Mouse (Mus musculus) MEL (cell line): Measurements from ENCODE around the gene Gtf3c2. TPM values are rescaled to one million over a fixed set of nuclear protein-coding genes. Genes with fewer than 3 reads are reported as not detected.

ENCODE experiments used
- DNase-seq: peaks from one replicate; pipeline ENCODE4 v3.0.0; 2011; ENCODE audit warnings: low read depth, low spot score
- H3K27ac ChIP-seq: 2 replicates; pipeline ENCODE4 v1.5.1; 2012; ENCODE audit warnings: low read depth, mild to moderate bottlenecking, control low read depth, low read length, moderate library complexity; ENCODE audit not compliant: control insufficient read depth
- H3K27me3 ChIP-seq, 2 experiments: fragments of 150-350 bp in 1 of 2; sonication (generic) in 1 of 2; 2 replicates each; pipeline ENCODE4 v1.6.1; 2012; ENCODE audit warnings: low read length in 2 of 2, mild to moderate bottlenecking in 2 of 2, improper control_type of control experiment in 1 of 2, moderate library complexity in 1 of 2; ENCODE audit not compliant: insufficient read depth in 2 of 2, control insufficient read depth in 1 of 2
- H3K36me3 ChIP-seq, 2 experiments: 2 replicates each; pipeline ENCODE4 v1.6.1; 2012 to 2014; ENCODE audit warnings: low read length in 2 of 2, improper control_type of control experiment in 1 of 2, inconsistent platforms in 1 of 2, mild to moderate bottlenecking in 1 of 2; ENCODE audit not compliant: insufficient read depth in 2 of 2, control insufficient read depth in 1 of 2
- H3K4me1 ChIP-seq, 2 experiments: fragments of 150-350 bp in 1 of 2; sonication (generic) in 1 of 2; 2 replicates each; pipeline ENCODE4 v1.6.1; 2012; ENCODE audit warnings: low read length in 2 of 2, improper control_type of control experiment in 1 of 2, mild to moderate bottlenecking in 1 of 2; ENCODE audit not compliant: insufficient read depth in 2 of 2, control insufficient read depth in 1 of 2
- H3K4me3 ChIP-seq, 2 experiments: fragments of 150-350 bp in 1 of 2; sonication (generic) in 1 of 2; 2 replicates each; pipeline ENCODE4 v1.5.1; 2012; ENCODE audit warnings: low read depth in 2 of 2, low read length in 2 of 2, mild to moderate bottlenecking in 2 of 2, moderate library complexity in 2 of 2, control low read depth in 1 of 2, improper control_type of control experiment in 1 of 2; ENCODE audit not compliant: control insufficient read depth in 1 of 2, insufficient read depth in 1 of 2
- H3K79me2 ChIP-seq: 2 replicates; pipeline ENCODE4 v1.6.1; 2012; ENCODE audit warnings: mild to moderate bottlenecking, low read length, moderate library complexity; ENCODE audit not compliant: control insufficient read depth, poor library complexity, insufficient read depth
- H3K9ac ChIP-seq: 2 replicates; pipeline ENCODE4 v1.6.1; 2012; ENCODE audit warnings: low read depth, mild to moderate bottlenecking, control low read depth, low read length, moderate library complexity; ENCODE audit not compliant: control insufficient read depth, poor library complexity, severe bottlenecking
- H3K9me3 ChIP-seq: fragments of 150-350 bp; sonication (generic); replicated peaks from 2 replicates; pipeline ENCODE4 v1.6.1; 2012; ENCODE audit warnings: mild to moderate bottlenecking, low read length, improper control_type of control experiment, moderate library complexity; ENCODE audit not compliant: insufficient read depth
- BHLHE40 ChIP-seq: IDR thresholded peaks from 2 replicates; pipeline ENCODE4 v1.6.1; 2012; ENCODE audit warnings: low read depth, mild to moderate bottlenecking, inconsistent platforms, low read length, improper control_type of control experiment, borderline replicate concordance
- CHD1 ChIP-seq: IDR thresholded peaks from 2 replicates; pipeline ENCODE4 v1.6.1; 2012; ENCODE audit warnings: low read depth, mild to moderate bottlenecking, inconsistent platforms, low read length, improper control_type of control experiment
- CTCF ChIP-seq, 3 experiments: IDR thresholded peaks in 2 of 3; conservative IDR thresholded peaks in 1 of 3; 2 replicates each; pipeline ENCODE4 v1.5.1; 2011 to 2012; ENCODE audit warnings: low read length in 3 of 3, low read depth in 2 of 3, mild to moderate bottlenecking in 2 of 3, improper control_type of control experiment in 1 of 3, inconsistent platforms in 1 of 3, mixed read lengths in 1 of 3, moderate library complexity in 1 of 3; ENCODE audit not compliant: control insufficient read depth in 1 of 3, insufficient read depth in 1 of 3, poor library complexity in 1 of 3, severe bottlenecking in 1 of 3
- E2F4 ChIP-seq: IDR thresholded peaks from 2 replicates; pipeline ENCODE4 v1.6.1; 2011; ENCODE audit warnings: low read depth, low read length, improper control_type of control experiment, borderline replicate concordance
- EP300 ChIP-seq, 2 experiments: IDR thresholded peaks; 2 replicates each; pipeline ENCODE4 v1.6.1; 2011; ENCODE audit warnings: improper control_type of control experiment in 2 of 2, low read length in 2 of 2, low read depth in 1 of 2, mild to moderate bottlenecking in 1 of 2
- ETS1 ChIP-seq: IDR thresholded peaks from 2 replicates; pipeline ENCODE4 v1.6.1; 2012; ENCODE audit warnings: low read depth, mild to moderate bottlenecking, inconsistent platforms, low read length, improper control_type of control experiment, moderate library complexity
- GATA1 ChIP-seq: IDR thresholded peaks from 2 replicates; pipeline ENCODE4 v1.6.1; 2011; ENCODE audit warnings: low read depth, low read length, improper control_type of control experiment
- MAZ ChIP-seq: IDR thresholded peaks from 2 replicates; pipeline ENCODE4 v1.6.1; 2012; ENCODE audit warnings: low read depth, mild to moderate bottlenecking, inconsistent platforms, low read length, improper control_type of control experiment
- MYC ChIP-seq: IDR thresholded peaks from 2 replicates; pipeline ENCODE4 v1.6.1; 2011; ENCODE audit warnings: low read depth, mild to moderate bottlenecking, low read length, improper control_type of control experiment, moderate library complexity
- NELFE ChIP-seq: IDR thresholded peaks from 2 replicates; pipeline ENCODE4 v1.6.1; 2011; ENCODE audit warnings: low read depth, low read length, improper control_type of control experiment
- NRF1 ChIP-seq: IDR thresholded peaks from 2 replicates; pipeline ENCODE4 v1.6.1; 2014; ENCODE audit warnings: low read depth, mild to moderate bottlenecking, inconsistent platforms, low read length, improper control_type of control experiment, moderate library complexity; ENCODE audit not compliant: poor library complexity, insufficient read depth, severe bottlenecking
- POLR2A ChIP-seq, 2 experiments: IDR thresholded peaks; 2 replicates each; pipeline ENCODE4 v1.6.1; 2011 to 2012; ENCODE audit warnings: low read length in 2 of 2, mild to moderate bottlenecking in 2 of 2, control low read depth in 1 of 2, improper control_type of control experiment in 1 of 2, low read depth in 1 of 2, moderate library complexity in 1 of 2; ENCODE audit not compliant: control insufficient read depth in 1 of 2, insufficient read depth in 1 of 2, poor library complexity in 1 of 2
- POLR2AphosphoS2 ChIP-seq: IDR thresholded peaks from 2 replicates; pipeline ENCODE4 v1.6.1; 2011; ENCODE audit warnings: low read length, improper control_type of control experiment
- POLR2AphosphoS5 ChIP-seq: IDR thresholded peaks from 2 replicates; pipeline ENCODE4 v1.6.1; 2012; ENCODE audit warnings: low read depth, borderline replicate concordance, mild to moderate bottlenecking, inconsistent platforms, low read length, moderate library complexity, mixed read lengths
- RAD21 ChIP-seq: IDR thresholded peaks from 2 replicates; pipeline ENCODE4 v1.6.1; 2011; ENCODE audit warnings: mild to moderate bottlenecking, low read depth, low read length, improper control_type of control experiment
- RCOR1 ChIP-seq: IDR thresholded peaks from 2 replicates; pipeline ENCODE4 v1.6.1; 2012; ENCODE audit warnings: low read depth, mild to moderate bottlenecking, inconsistent platforms, low read length, improper control_type of control experiment
- SIN3A ChIP-seq: IDR thresholded peaks from 2 replicates; pipeline ENCODE4 v1.6.1; 2012; ENCODE audit warnings: low read length, improper control_type of control experiment, inconsistent platforms
- SMC3 ChIP-seq: IDR thresholded peaks from 2 replicates; pipeline ENCODE4 v1.6.1; 2011; ENCODE audit warnings: low read depth, low read length, improper control_type of control experiment
- TAL1 ChIP-seq: IDR thresholded peaks from 2 replicates; pipeline ENCODE4 v1.6.1; 2012; ENCODE audit warnings: mild to moderate bottlenecking, inconsistent platforms, low read length, moderate library complexity, mixed read lengths
- TBP ChIP-seq: IDR thresholded peaks from 2 replicates; pipeline ENCODE4 v1.8.0; 2011; ENCODE audit warnings: low read depth, low read length, improper control_type of control experiment
- TCF12 ChIP-seq: IDR thresholded peaks from 2 replicates; pipeline ENCODE4 v1.6.1; 2014; ENCODE audit warnings: low read depth, mild to moderate bottlenecking, inconsistent platforms, low read length, improper control_type of control experiment, moderate library complexity
- USF2 ChIP-seq, 2 experiments: IDR thresholded peaks; 2 replicates each; pipeline ENCODE4 v1.6.1; 2011 to 2012; ENCODE audit warnings: improper control_type of control experiment in 2 of 2, low read length in 2 of 2, borderline replicate concordance in 1 of 2, inconsistent platforms in 1 of 2, low read depth in 1 of 2, mild to moderate bottlenecking in 1 of 2; ENCODE audit not compliant: insufficient read depth in 1 of 2
- ZKSCAN1 ChIP-seq: IDR thresholded peaks from 2 replicates; pipeline ENCODE4 v1.6.1; 2012; ENCODE audit warnings: low read depth, mild to moderate bottlenecking, inconsistent platforms, low read length, improper control_type of control experiment, moderate library complexity
- ZMIZ1 ChIP-seq: IDR thresholded peaks from 2 replicates; pipeline ENCODE4 v1.6.1; 2012; ENCODE audit warnings: low read depth, mild to moderate bottlenecking, inconsistent platforms, low read length, improper control_type of control experiment, moderate library complexity
- polyA plus RNA-seq, 2 experiments: library from polyadenylated mRNA; stranded (reverse) in 1 of 2; unstranded in 1 of 2; fragments of >175 nt in 1 of 2; fragments of >200 nt in 1 of 2; gene quantifications; 2 replicates each; pipeline versions ENCODE4 v1.2.1 to v1.2.4; 2012; ENCODE audit warnings: low replicate concordance in 2 of 2, low read depth in 1 of 2; ENCODE audit not compliant: insufficient read length in 2 of 2, insufficient read depth in 1 of 2, missing spikeins in 1 of 2
- total RNA-seq: library from RNA; depleted of rRNA; stranded (reverse); fragments of 300-350 nt; gene quantifications from 2 replicates; pipeline ENCODE4 v1.2.3, GENCODE M21; 2012

The Gtf3c2 gene
- total and polyA plus RNA-seq, 3 experiments, result 50.9 to 129 TPM; not detected in 1

- no peak for TF ChIP-seq CHD1
- TF ChIP-seq POLR2A (IDR thresholded peaks at IDR 0.05; ENCODE audit: control insufficient read depth in 1 of 2, insufficient read depth in 1 of 2, low read depth in 1 of 2, low read length in 2 of 2, poor library complexity in 1 of 2), result peak; percentile 0 to 30; a peak in 2 of 4 replicates
- TF ChIP-seq ETS1, result no peak
- no peak for TF ChIP-seq TAL1
- peak; percentile 4 for TF ChIP-seq RAD21
- TF ChIP-seq MYC, result no peak
- peak; percentile 33 for TF ChIP-seq SMC3
- TF ChIP-seq SIN3A, result no peak
- TF ChIP-seq EP300 (IDR thresholded peaks at IDR 0.05; ENCODE audit: low read depth in 1 of 2, low read length in 2 of 2), result no peak
- TF ChIP-seq POLR2AphosphoS2, result 0 out of 2 replicates have a peak, but pooled peaks have one; percentile 29
- TF ChIP-seq CTCF (IDR thresholded peaks at IDR 0.05 in 2 of 3, conservative IDR thresholded peaks at IDR 0.05 in 1 of 3; ENCODE audit: control insufficient read depth in 1 of 3, insufficient read depth in 1 of 3, low read depth in 2 of 3, low read length in 3 of 3, poor library complexity in 1 of 3, severe bottlenecking in 1 of 3), result peak in 2 of 3 experiments; percentile 32 to 36; a peak in 3 of 6 replicates
- no peak for TF ChIP-seq NELFE
- no peak for TF ChIP-seq E2F4
- no peak for TF ChIP-seq NRF1
- DNase-seq, result no peak
- Histone ChIP-seq H3K9me3 (no peaks in the 10 kb centered on the region), H3K79me2 (peaks cover 11% of the 10 kb centered on the region), H3K27me3 (no peaks in the 10 kb centered on the region), H3K27ac (no peak overlapping the region), H3K4me3 (no peak overlapping the region), H3K36me3 (peaks cover 8 to 11% of the 10 kb centered on the region in 2 experiments), H3K4me1 (no peaks in the 10 kb centered on the region; a peak in 1 of 4 replicates), H3K9ac (no peak overlapping the region)
Measured at GRCm38 (mm10) chr5:31199893-31200292, 19.9 kb upstream of the Gtf3c2 start.

GRCm38 (mm10) chr5:31199321-31199892 lies 19.5 kb upstream of the Gtf3c2 start:
- H3K4me1 ChIP-seq, result no peaks in the 10 kb centered on the region; a peak in 1 of 4 replicates

More at GRCm38 (mm10) chr5:31199321-31199892, 19.5 kb upstream of the Gtf3c2 start:
- H3K79me2 ChIP-seq, result peaks cover 13% of the 10 kb centered on the region
- no peak for DNase-seq
- H3K9ac ChIP-seq, result no peak overlapping the region
- no peak overlapping the region for H3K4me3 ChIP-seq
- H3K27me3 ChIP-seq, result no peaks in the 10 kb centered on the region
- H3K9me3 ChIP-seq, result no peaks in the 10 kb centered on the region
- TF ChIP-seq MYC, result no peak
- no peak for TF ChIP-seq USF2 (IDR thresholded peaks at IDR 0.05; ENCODE audit: borderline replicate concordance in 1 of 2, insufficient read depth in 1 of 2, low read depth in 1 of 2, low read length in 2 of 2)
- TF ChIP-seq BHLHE40, result no peak
- TF ChIP-seq RCOR1, result no peak
- TF ChIP-seq POLR2AphosphoS5, result no peak
- no peak for TF ChIP-seq SMC3
- TF ChIP-seq ZKSCAN1, result no peak
- peak; percentile 18 to 43; a peak in 1 of 4 replicates for TF ChIP-seq POLR2A (IDR thresholded peaks at IDR 0.05; ENCODE audit: control insufficient read depth in 1 of 2, insufficient read depth in 1 of 2, low read depth in 1 of 2, low read length in 2 of 2, poor library complexity in 1 of 2)
- no peak; the same call in none of the 2 replicates for TF ChIP-seq ZMIZ1
- no peak for TF ChIP-seq NELFE
- no peak for TF ChIP-seq CHD1
- no peak for TF ChIP-seq TCF12
- TF ChIP-seq POLR2AphosphoS2, result peak; percentile 2; the same call in 1 of the 2 replicates
- TF ChIP-seq TBP, result no peak
- TF ChIP-seq GATA1, result no peak
- TF ChIP-seq SIN3A, result no peak
- no peak for TF ChIP-seq MAZ
- TF ChIP-seq CTCF (IDR thresholded peaks at IDR 0.05 in 2 of 3, conservative IDR thresholded peaks at IDR 0.05 in 1 of 3; ENCODE audit: control insufficient read depth in 1 of 3, insufficient read depth in 1 of 3, low read depth in 2 of 3, low read length in 3 of 3, poor library complexity in 1 of 3, severe bottlenecking in 1 of 3), result no peak
- H3K36me3 ChIP-seq, result peaks cover 9 to 10% of the 10 kb centered on the region in 2 experiments
- no peak overlapping the region for H3K27ac ChIP-seq
